Mouse (Mus musculus) spleen, postnatal 4 days (tissue): ENCODE data around the gene Sigirr.

Source experiments
- DNase-seq, 2 experiments: peaks; one replicate each; pipeline ENCODE4 v3.0.0; 2022; ENCODE audit warnings: low spot score in 2 of 2

Gene Sigirr

DNA sequence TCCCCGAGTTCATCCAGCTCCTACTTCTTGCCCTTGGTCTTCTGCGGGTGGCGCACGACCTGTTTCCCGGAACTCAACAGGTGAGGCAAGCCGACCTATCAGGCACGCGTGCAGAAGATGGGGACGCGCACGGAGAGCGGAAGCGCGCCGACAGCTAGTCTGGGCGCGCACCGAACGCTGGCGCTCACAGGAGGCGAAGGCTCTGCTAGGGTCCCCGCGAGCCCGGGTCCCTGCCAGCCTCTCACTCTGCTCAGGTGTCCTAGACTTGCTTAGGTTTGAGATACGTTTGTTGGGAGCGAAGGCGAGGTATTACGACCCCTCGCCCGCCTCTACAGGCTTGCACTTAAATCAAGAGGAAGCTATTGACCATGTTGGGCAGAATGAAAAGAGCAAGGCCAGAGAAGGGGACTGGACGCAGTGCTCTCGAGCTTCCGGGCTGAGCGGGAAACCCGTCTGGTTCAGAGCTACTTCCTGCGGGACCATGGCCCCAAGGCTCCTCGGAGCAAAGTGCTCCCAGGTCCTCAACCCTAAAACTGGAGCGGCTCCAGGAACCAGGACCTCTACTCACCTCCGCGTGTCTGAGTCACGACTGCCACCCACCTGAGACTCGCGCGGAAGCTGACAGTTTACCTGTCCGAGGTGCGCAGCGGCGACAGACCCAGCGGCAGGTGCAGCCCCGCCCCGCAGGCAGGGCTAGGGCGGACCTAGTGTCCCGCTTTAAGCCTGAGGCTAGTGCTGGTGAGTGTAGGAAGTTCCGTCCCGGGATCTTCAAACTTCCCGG is at the start of gene Sigirr:
Gene Sigirr, minus strand, starts transcription at position 662 of the 781 bp plus-strand sequence.
- peak in 1 of 2 experiments; percentile 80 for DNase-seq

- no peak for DNase-seq
Measured at GRCm38 (mm10) chr7:141148639-141149038, 48.3 kb upstream of the Sigirr start.

DNA sequence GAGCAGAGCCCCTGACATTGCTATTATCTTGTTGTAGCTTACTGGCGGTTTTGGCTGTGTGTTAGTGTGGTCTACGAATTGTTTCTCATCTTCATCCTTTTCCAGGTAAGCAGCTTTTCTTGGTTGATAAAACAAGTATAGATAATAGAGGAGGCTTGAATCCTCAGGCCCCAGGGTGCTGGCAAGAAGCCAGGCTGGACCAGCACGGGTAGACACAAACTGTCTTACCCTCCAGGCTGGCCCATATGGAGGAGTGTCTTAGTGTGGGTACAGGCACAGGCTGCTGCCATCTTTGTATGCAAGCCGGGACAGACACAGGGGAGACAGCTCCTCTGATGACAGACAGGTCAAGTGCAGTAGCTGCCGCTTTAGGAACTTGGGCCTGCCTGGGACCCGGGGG is 46.7 kb upstream of the Sigirr start:
- DNase-seq: peak; percentile 43 to 61

- DNase-seq: peak in 1 of 2 experiments; percentile 63
Measured at GRCm38 (mm10) chr7:141146043-141146595, 45.7 kb upstream of the Sigirr start.

DNA sequence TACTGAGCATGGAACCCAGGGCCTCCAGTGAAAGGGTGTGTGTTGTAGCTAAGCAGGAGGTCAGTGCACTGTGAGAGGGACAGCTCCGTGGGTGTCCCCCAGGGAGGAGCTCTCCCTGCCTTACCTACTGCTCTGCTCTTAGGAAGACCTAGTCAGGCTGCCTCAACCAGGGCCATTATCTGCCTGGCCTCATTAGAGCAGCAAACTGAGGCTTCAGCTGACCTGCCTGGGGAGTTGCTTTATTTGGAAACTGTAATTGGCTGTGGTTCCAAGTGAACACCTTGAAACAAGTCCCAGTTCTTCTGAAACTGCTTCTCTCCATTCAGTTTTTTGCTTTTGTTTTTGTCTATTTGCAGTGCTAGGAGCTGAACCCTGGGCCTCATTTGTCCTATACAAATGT is 45.0 kb upstream of the Sigirr start:
- DNase-seq: no peak

DNA sequence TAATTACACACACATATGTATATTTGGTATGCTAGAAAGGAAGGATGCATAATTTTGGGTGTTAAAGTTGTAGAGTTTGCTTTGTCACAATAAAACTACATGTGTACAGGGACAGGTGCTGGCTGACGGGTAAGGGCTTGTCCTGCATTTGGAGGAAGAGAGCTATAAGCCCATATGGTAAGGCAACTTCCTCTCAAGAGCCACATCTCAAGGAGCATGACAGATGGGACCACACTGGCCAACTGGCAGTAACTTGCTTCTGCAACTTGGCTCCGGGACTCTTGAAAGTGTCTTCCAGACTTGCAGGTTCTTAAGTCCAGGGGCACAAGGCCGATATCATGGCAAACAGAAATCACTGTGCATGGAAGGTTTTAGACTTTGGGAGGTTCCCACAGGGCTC is 44.3 kb upstream of the Sigirr start:
- no peak for DNase-seq

DNA sequence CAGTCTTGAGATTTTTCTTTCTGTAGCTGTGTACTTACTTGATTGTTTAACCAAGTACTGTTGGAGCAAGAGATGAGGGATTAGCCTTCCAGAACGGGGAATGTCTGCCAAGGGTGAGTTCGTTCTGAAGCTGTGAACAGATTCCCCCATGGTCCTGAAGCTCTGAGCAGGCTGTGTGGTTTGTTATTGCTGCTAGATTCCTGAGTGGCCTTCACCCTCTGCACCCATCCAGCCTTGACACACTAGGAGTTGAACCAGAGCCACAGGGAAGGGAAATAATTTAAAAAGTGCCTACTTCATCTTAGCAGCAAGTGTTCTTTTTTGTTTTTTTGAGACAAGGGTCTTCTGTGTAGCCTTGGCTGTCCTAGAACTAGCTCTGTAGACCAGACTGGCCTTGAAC is 43.5 kb upstream of the Sigirr start:
- DNase-seq: no peak

DNA sequence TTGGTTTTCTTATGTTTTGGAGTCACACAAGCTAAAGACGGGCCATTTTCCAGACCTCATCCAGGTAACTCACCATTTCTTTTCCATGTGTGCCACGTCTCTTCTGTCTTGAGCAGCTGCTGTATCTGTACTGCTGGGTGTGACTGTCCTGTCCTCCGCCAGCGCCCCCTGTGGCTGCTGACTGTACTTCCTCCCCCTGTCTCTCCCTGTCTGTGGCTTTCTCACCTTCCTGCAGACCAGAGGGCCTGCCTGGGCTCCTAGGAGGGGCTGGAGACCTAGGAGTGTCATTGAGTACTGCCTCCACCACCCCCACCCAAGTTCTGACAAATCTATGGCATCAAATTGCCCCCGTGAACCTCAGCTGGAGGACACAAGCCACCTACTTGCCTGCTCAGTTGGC is 42.7 kb upstream of the Sigirr start:
- DNase-seq: peak; percentile 79 to 92

GRCm38 (mm10) chr7:141141326-141141725 is 41.0 kb upstream of the Sigirr start:
- no peak for DNase-seq

- peak; percentile 68 to 76 for DNase-seq
Measured at GRCm38 (mm10) chr7:141131904-141132755, 31.8 kb upstream of the Sigirr start.

- peak; percentile 94 to 95 for DNase-seq
Measured at GRCm38 (mm10) chr7:141131024-141131820, 30.9 kb upstream of the Sigirr start.

GRCm38 (mm10) chr7:141123517-141123856 is 23.1 kb upstream of the Sigirr start:
- DNase-seq: no peak

- DNase-seq: peak; percentile 96
Measured at GRCm38 (mm10) chr7:141122689-141123516, 22.5 kb upstream of the Sigirr start.

- no peak for DNase-seq
Measured at GRCm38 (mm10) chr7:141122245-141122644, 21.9 kb upstream of the Sigirr start, which contains the start of gene Ptdss2. Ptdss2 (plus strand) TSS chr7:141122382.

DNA sequence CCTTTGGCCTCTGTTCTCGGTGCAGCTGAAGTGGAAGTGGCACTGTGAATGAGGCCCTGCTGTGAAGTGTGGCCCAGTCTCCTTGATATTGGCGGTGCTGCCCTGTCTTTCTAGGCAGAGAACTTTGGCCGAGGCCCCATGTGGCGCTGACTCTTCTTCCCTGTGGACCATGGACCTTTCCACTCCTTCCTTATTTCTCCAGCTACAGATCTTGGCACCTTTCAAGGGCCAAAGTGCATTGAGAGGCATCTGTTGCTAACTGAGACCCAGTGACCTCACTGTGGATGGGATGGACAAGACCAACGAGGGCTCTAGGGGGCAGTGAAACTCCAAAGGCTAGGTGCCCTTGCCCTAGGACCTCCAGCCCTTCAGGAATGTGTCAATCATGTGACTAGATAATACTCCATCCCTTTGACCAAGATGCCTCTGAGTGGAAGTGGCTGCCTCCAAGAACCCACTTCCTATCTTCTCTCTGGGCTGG is 20.7 kb upstream of the Sigirr start:
- DNase-seq: no peak

- no peak for DNase-seq
Measured at GRCm38 (mm10) chr7:141120605-141121004, 20.2 kb upstream of the Sigirr start.

DNA sequence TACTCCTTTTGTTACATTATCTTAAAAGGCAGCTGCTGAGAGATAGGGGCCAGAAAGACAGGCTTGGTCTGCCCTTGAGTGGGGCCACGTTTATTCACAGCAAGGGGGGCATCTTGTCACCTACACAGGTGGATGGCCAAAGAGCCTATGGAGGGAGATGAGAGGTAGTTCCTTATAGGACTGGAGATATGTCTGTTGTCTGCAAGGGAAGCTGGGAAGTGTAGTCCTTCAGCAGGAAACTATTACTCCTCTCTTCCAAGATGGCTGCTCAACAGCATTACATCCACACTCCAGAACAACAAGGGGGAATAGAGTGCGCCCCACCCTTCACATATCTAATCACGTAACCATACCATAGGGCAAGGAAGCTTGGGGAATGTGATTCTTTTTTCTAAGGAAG is 19.1 kb upstream of the Sigirr start:
- no peak for DNase-seq

DNA sequence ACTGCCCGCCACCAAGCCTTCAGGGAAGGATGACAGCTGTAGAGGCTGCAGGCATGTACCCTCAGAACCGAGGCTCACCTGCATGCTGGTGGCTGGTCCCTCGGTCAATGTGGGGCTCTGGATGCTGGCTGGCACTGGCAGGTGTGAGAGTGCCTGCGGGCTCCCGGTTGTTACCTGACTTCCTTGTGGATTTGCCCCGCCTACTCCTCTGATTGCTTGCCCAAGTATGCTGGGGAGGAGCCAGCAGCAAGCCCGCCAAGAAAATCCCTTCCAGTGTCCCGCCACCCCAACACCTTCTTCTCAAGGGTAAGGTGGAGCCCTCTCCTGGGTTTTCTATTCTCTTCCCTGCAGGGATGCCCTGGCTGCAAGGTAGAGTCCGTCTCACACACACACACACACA is 17.3 kb upstream of the Sigirr start, which contains the start of gene Ano9:
Gene Ano9, minus strand, starts transcription at position 171 of the 400 bp plus-strand sequence.
- no peak for DNase-seq

DNA sequence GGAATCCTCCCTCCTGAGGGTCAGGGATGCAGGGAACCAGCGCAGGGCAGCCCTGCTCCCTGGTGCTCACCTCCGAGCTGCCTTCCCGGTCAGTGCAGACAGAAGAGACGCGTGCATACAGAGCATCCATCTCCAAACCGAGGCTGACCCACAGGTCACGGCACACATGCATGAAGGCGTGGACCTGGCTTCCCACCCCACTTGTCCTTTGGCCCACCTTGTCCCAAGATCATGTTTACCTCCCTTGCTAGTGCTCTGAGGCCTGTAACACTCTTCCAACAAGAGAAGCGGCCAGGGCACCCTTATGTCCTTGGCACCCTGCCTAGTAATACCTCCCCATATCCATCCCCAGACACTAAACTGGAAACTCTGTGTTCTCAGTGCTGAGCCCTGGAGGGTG is 15.5 kb upstream of the Sigirr start:
- DNase-seq: no peak

DNA sequence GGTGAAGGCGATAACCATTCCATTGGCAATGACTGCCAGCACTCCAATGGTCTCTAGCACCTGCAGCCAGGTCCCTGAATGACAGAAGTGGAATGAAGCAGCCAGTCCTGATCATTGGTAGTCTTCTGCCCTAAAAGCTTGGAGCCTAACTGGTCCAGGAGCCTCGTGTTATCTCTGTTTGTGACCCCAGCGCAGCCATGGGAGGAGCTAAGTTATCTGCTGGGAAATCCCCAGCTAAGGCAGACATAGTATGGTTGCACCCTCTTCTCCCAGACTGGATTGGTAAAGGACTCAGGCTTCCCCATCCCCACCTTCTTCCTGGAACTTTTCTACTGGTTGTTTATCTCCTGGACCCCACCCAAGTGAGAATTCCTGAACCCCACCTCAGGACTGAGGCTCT is 2.8 kb upstream of the Sigirr start:
- no peak for DNase-seq

DNA sequence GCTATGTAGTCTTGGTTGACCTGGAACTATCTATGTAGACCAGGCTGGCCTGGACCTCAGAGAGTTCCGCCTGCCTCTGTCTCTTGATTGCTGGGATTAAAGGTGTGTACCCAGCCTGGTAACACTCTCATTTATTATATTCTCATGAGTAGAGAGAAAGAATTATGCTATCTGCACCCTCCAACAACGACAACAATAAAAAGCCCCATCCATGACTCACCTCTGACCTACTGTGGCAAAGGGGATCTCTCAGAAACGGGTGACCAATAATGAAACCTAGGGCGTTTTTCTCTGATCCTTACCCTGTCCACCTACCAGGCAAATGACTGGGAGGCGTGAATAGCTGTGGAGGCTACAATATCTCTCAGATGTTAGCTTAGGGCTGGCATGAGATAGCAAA is 3.2 kb downstream of the Sigirr start:
- no peak for DNase-seq
